Mouse (Mus musculus): ENCODE measurements around the gene Usp6nl. TPM values are rescaled to one million over a fixed set of nuclear protein-coding genes. Genes with fewer than 3 reads are reported as not detected.

The Usp6nl gene
- polyA plus RNA-seq, 1 experiment from 2014 or later: 12.2 TPM

DNA sequence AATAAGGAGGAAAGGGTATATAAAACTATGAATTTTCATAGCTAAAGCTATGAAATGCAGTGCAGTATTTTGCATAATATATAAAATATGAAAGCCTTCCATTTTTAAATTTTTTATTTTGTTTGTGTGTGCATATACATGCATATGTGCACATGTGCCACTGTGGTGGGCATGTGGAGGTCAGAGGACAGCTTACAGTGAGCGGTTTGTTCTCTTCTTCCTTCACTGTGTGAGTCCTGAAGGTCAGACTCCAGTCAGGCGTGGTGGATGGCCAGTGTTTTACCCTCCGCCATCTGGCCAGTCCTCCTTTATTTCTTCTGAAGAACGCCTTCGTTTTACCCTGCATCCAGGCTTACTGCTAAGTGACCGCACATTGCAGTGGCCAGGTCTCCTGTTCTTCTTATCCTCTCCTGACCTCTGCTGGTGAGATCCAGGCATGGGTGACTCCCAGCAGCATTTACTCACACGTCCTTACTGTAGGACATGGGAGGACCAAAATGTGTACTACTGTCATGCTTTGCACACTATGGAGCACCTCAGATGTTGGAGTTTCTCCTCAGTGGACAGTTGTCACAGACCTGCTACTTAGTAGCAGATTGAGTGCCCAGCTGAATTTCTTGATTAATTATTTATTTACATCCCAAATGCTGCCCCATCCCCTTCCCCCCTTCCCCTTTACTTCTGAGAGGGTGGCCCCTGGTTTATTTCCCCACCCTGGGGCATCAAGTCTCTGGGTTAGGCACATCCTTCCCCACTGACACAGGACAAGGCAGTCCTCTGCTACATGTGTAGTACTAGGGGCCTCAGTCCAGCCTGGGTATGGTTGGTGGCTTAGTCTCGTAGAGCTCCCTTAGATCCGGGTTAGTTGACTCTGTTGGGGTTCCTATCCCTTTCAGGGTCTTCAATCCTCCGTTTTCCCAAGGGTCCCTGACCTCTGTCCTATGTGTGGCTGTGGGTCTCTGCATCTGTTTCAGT, 82.9 kb downstream of the Usp6nl start:
- DNase-seq (ENCODE audit: low spot score) (peak; percentile 77), ATAC-seq (ENCODE audit: insufficient read depth, low FRiP score, low TSS enrichment) (peak; percentile 71)
- no peaks in the 10 kb centered on the region for H3K36me3 ChIP-seq (ENCODE audit: control insufficient read depth, insufficient read depth, low read length)
- H3K9me3 ChIP-seq (ENCODE audit: control insufficient read depth, low read length): no peaks in the 10 kb centered on the region
- H3K4me2 ChIP-seq (ENCODE audit: low read depth): no peak overlapping the region
- H3K27me3 ChIP-seq (ENCODE audit: control insufficient read depth, insufficient read depth, low read length): no peaks in the 10 kb centered on the region
- H3K4me3 ChIP-seq (ENCODE audit: low read depth, low read length): no peak overlapping the region
- H3K9ac ChIP-seq (ENCODE audit: low read length): no peak overlapping the region
- no peak overlapping the region for H3K27ac ChIP-seq (ENCODE audit: low read depth, low read length)
- peaks cover 9% of the 10 kb centered on the region; the same call in 1 of the 2 replicates for H3K4me1 ChIP-seq (ENCODE audit: control insufficient read depth, insufficient read depth, low read length)
- 20% methylated on average over 10 of the region's 10 CpGs for WGBS

DNA sequence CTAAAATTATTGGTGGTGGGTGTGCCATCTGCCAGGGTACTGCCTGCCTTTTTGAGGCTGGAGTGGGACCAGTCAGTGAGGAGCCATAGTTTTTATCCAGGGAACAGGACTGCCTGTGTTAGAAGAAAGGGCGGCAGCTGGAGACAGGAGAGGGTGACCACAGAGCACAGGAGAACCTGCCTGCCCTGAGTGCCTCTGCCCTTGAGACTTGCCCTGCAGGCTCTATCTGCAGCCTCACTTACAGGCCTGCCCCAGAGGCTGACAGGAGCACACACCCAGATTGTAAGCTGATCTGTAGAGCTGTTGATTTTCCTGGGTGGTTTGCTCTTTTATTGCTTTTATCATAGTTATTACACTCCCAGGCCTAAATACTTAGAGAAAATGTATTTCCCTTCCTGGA, 85.2 kb downstream of the Usp6nl start:
- H3K4me2 ChIP-seq (ENCODE audit: low read depth): no peak overlapping the region
- WGBS: 65% methylated on average over 1 of the region's 1 CpGs
- H3K27me3 ChIP-seq (ENCODE audit: control insufficient read depth, insufficient read depth, low read length): no peaks in the 10 kb centered on the region
- H3K4me1 ChIP-seq (ENCODE audit: control insufficient read depth, insufficient read depth, low read length): peaks cover 9% of the 10 kb centered on the region; the same call in 1 of the 2 replicates
- H3K27ac ChIP-seq (ENCODE audit: low read depth, low read length): no peak overlapping the region
- H3K9me3 ChIP-seq (ENCODE audit: control insufficient read depth, low read length): no peaks in the 10 kb centered on the region
- H3K36me3 ChIP-seq (ENCODE audit: control insufficient read depth, insufficient read depth, low read length): no peaks in the 10 kb centered on the region
- no peak overlapping the region for H3K4me3 ChIP-seq (ENCODE audit: low read depth, low read length)
- ATAC-seq (ENCODE audit: insufficient read depth, low FRiP score, low TSS enrichment) (no peak), DNase-seq (ENCODE audit: low spot score) (no peak)
- no peak overlapping the region for H3K9ac ChIP-seq (ENCODE audit: low read length)

DNA sequence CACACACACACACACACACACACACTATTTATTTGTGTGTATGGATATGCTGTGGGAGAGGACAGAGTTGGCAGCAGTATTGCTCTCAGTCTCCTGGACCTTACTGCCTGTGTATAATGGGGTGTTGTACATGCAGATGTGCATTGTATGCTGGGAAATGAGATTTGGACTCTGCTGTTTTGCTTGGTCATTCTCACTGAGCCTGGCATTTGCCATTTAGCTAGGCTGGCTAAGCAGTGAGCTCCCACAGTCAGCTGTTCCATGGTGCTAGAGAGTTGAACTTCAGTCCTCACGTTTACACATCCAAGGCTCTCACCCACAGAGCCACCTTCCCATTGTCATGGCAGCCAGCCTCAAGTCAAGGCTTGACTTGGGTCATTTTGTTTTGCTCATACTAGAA, 90.2 kb downstream of the Usp6nl start:
- Histone ChIP-seq H3K9me3 (ENCODE audit: control insufficient read depth, low read length) (no peaks in the 10 kb centered on the region), H3K4me2 (ENCODE audit: low read depth) (no peak overlapping the region), H3K9ac (ENCODE audit: low read length) (no peak overlapping the region), H3K36me3 (ENCODE audit: control insufficient read depth, insufficient read depth, low read length) (no peaks in the 10 kb centered on the region), H3K4me3 (ENCODE audit: low read depth, low read length) (no peak overlapping the region), H3K27me3 (ENCODE audit: control insufficient read depth, insufficient read depth, low read length) (no peaks in the 10 kb centered on the region), H3K27ac (ENCODE audit: low read depth, low read length) (no peak overlapping the region), H3K4me1 (ENCODE audit: control insufficient read depth, insufficient read depth, low read length) (no peaks in the 10 kb centered on the region)
- 75% methylated on average over 1 of the region's 1 CpGs for WGBS
- DNase-seq (ENCODE audit: low spot score) (no peak), ATAC-seq (ENCODE audit: insufficient read depth, low FRiP score, low TSS enrichment) (no peak)

DNA sequence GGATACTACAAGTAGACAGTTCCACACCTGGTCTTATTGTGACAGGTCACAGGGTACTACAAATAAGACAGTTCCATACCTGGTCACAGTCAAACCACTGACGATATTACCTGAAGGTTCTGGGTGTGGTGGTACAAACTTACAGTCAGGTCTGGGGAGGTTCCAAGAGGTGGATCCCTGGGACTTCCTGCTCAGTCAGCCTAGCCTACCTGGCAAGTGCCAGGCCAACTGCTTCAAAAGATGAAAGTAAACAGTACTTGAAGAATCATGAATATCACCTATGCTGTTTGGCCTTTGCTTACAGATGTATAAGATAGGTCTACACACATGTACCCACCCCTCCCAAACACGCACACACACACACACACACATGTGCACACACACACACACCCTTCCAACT, 91.3 kb downstream of the Usp6nl start:
- no peaks in the 10 kb centered on the region for H3K36me3 ChIP-seq (ENCODE audit: control insufficient read depth, insufficient read depth, low read length)
- 94% methylated on average over 2 of the region's 2 CpGs for WGBS

DNA sequence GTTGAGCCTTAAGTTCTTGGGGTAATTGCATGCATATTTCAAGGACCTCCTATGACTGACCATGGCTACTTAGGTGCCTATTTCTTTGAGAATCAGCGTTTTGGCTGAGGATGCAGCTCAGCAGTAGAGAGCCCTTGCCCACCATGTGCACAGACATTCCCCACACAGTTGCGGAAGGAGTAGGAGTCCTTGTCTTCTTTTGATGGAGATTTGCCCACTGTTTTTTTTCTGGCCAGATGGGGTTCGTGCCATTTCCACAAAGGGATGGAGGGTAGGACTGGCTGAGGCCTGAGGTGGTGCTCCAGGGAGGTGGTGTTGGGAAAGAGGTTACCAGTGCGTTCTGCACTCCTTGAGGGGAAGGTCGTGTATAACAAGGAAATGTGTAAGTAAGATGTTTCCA, 91.9 kb downstream of the Usp6nl start:
- 91% methylated on average over 5 of the region's 5 CpGs for WGBS
- Histone ChIP-seq H3K4me2 (ENCODE audit: low read depth) (no peak overlapping the region), H3K27ac (ENCODE audit: low read depth, low read length) (no peak overlapping the region), H3K9me3 (ENCODE audit: control insufficient read depth, low read length) (no peaks in the 10 kb centered on the region), H3K4me1 (ENCODE audit: control insufficient read depth, insufficient read depth, low read length) (no peaks in the 10 kb centered on the region), H3K4me3 (ENCODE audit: low read depth, low read length) (no peak overlapping the region), H3K9ac (ENCODE audit: low read length) (no peak overlapping the region), H3K36me3 (ENCODE audit: control insufficient read depth, insufficient read depth, low read length) (no peaks in the 10 kb centered on the region), H3K27me3 (ENCODE audit: control insufficient read depth, insufficient read depth, low read length) (no peaks in the 10 kb centered on the region)
- ATAC-seq (ENCODE audit: insufficient read depth, low FRiP score, low TSS enrichment): no peak
- no peak for DNase-seq (ENCODE audit: low spot score)

More for the DNA sequence above, 91.3 kb downstream of the Usp6nl start:
- no peak for ATAC-seq (ENCODE audit: insufficient read depth, low FRiP score, low TSS enrichment)
- no peak overlapping the region for H3K9ac ChIP-seq (ENCODE audit: low read length)
- H3K27ac ChIP-seq (ENCODE audit: low read depth, low read length): no peak overlapping the region
- no peak overlapping the region for H3K4me3 ChIP-seq (ENCODE audit: low read depth, low read length)
- H3K4me1 ChIP-seq (ENCODE audit: control insufficient read depth, insufficient read depth, low read length): no peaks in the 10 kb centered on the region
- no peak overlapping the region for H3K4me2 ChIP-seq (ENCODE audit: low read depth)
- H3K9me3 ChIP-seq (ENCODE audit: control insufficient read depth, low read length): no peaks in the 10 kb centered on the region
- H3K27me3 ChIP-seq (ENCODE audit: control insufficient read depth, insufficient read depth, low read length): no peaks in the 10 kb centered on the region
- no peak for DNase-seq (ENCODE audit: low spot score)

DNA sequence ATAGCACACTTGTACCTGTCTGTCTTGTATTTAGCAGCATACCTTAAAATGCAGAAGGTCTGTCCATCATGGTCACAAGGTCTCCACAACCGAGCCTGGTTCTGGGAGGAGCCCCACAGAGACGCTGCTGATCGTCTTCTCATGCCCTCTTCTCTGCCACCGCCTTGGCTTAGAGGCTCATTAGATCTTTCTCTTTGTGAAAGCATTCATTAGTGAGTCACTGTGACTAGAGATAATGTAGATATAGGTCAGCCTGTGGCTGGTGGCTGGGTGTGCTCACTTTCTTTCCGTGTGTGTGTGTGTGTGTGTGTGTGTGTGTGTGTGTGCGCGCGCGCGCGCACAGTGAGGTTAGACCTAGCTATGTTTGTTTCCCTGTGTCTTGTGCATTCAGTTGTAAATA, 94.7 kb downstream of the Usp6nl start:
- ATAC-seq (ENCODE audit: insufficient read depth, low FRiP score, low TSS enrichment): no peak
- Histone ChIP-seq H3K27ac (ENCODE audit: low read depth, low read length) (no peak overlapping the region), H3K4me3 (ENCODE audit: low read depth, low read length) (no peak overlapping the region), H3K9ac (ENCODE audit: low read length) (no peak overlapping the region), H3K27me3 (ENCODE audit: control insufficient read depth, insufficient read depth, low read length) (no peaks in the 10 kb centered on the region), H3K4me1 (ENCODE audit: control insufficient read depth, insufficient read depth, low read length) (no peaks in the 10 kb centered on the region), H3K9me3 (ENCODE audit: control insufficient read depth, low read length) (no peaks in the 10 kb centered on the region), H3K4me2 (ENCODE audit: low read depth) (no peak overlapping the region), H3K36me3 (ENCODE audit: control insufficient read depth, insufficient read depth, low read length) (no peaks in the 10 kb centered on the region)
- WGBS: 93% methylated on average over 11 of the region's 11 CpGs
- no peak for DNase-seq (ENCODE audit: low spot score)

DNA sequence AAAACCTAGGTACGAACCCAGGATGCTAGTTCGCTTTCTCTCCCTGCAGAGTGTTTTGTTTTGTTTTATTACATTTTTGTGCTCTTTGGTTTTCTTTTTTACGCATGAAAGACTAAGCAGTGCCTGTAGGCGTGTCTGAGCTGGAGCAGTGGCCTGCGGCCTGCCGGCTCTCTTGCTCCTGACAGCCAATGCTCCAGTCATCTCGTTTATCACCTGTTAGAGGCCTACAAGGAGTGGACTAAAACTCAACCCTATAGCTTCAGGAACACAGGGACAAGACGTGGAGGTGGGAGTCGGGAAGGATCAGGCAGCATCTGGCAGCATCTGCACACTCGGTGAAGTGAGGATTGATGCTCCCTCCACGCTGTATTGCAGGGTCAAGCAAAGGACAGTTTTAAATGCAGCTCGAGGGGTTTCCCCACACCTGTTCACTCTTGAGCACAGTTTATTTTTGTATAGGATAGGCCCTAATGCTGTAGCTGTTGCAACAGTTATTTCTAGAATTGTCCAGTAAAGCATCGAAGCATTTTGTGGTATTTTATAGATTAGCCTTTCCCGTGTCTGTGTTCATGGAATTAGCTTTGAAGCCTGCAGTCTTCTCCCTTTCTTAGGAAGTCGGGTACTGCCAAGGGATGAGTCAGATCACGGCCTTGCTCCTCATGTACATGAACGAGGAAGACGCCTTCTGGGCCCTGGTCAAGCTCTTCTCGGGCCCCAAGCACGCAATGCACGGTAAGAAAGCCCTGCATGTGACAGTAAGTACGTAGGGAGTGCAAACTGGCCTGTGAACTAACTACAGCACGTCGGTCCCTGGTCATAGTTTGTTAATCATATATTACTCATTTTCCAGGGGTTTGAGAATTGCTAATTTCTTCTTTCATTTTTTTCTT, 101.4 kb downstream of the Usp6nl start:
- Histone ChIP-seq H3K9ac (ENCODE audit: low read length) (no peak overlapping the region), H3K36me3 (ENCODE audit: control insufficient read depth, insufficient read depth, low read length) (no peaks in the 10 kb centered on the region; the same call in 1 of the 2 replicates), H3K4me1 (ENCODE audit: control insufficient read depth, insufficient read depth, low read length) (no peaks in the 10 kb centered on the region), H3K4me3 (ENCODE audit: low read depth, low read length) (no peak overlapping the region), H3K27ac (ENCODE audit: low read depth, low read length) (no peak overlapping the region), H3K27me3 (ENCODE audit: control insufficient read depth, insufficient read depth, low read length) (no peaks in the 10 kb centered on the region), H3K4me2 (ENCODE audit: low read depth) (no peak overlapping the region), H3K9me3 (ENCODE audit: control insufficient read depth, low read length) (no peaks in the 10 kb centered on the region)
- no peak for ATAC-seq (ENCODE audit: insufficient read depth, low FRiP score, low TSS enrichment)
- 88% methylated on average over 24 of the region's 24 CpGs for WGBS
- DNase-seq (ENCODE audit: low spot score): no peak

DNA sequence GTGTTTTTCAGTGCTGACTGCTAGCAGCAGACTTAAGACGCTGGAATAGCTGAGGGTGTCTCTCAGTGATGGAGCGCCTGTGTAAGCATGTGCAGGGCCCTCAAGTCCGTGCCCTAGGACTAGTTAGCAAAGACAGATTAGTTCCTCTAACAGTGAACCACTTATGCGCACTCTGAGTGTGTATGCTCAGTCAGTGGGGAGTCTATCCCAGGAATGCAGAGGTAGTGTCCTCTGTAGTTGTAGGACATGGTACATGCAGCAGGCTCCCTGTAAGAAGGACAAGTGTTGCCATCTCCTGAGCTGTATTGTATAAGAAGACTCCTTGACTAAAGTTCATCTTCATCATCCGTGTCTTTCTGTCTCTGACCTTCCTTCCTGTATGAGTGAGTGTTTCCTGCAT, 102.4 kb downstream of the Usp6nl start:
- no peaks in the 10 kb centered on the region; the same call in 1 of the 2 replicates for H3K36me3 ChIP-seq (ENCODE audit: control insufficient read depth, insufficient read depth, low read length)
- H3K4me2 ChIP-seq (ENCODE audit: low read depth): no peak overlapping the region
- no peak for ATAC-seq (ENCODE audit: insufficient read depth, low FRiP score, low TSS enrichment)

More for the DNA sequence above, 102.4 kb downstream of the Usp6nl start:
- Histone ChIP-seq H3K27ac (ENCODE audit: low read depth, low read length) (no peak overlapping the region), H3K4me1 (ENCODE audit: control insufficient read depth, insufficient read depth, low read length) (no peaks in the 10 kb centered on the region), H3K4me3 (ENCODE audit: low read depth, low read length) (no peak overlapping the region), H3K9me3 (ENCODE audit: control insufficient read depth, low read length) (no peaks in the 10 kb centered on the region), H3K27me3 (ENCODE audit: control insufficient read depth, insufficient read depth, low read length) (no peaks in the 10 kb centered on the region), H3K9ac (ENCODE audit: low read length) (no peak overlapping the region)
- no peak for DNase-seq (ENCODE audit: low spot score)
- 87% methylated on average over 5 of the region's 5 CpGs for WGBS

Data from neural tube, embryonic 11.5 days (tissue).